Mouse (Mus musculus): ENCODE results near the gene Sptbn1.

Sptbn1 gene

DNA sequence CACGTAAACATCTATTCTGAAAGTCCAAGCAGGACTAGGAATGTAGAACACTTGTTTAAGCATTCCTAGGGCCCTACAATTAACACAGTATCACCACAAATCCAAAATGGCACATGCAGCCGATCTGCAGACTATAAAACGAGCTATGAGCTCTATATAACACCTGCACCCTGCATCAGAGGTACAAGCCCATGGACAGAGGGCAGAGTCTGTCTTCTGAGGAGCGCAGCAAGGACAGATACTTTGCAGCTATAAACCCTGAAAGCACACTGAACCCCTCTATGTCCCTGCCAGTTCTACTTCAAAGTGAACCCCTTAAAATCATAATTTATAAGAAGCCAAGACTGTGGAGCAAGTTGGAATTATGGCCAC lies 101.4 kb downstream of the Sptbn1 start:
- DNase-seq (ENCODE audit: low read depth): no peak

DNA sequence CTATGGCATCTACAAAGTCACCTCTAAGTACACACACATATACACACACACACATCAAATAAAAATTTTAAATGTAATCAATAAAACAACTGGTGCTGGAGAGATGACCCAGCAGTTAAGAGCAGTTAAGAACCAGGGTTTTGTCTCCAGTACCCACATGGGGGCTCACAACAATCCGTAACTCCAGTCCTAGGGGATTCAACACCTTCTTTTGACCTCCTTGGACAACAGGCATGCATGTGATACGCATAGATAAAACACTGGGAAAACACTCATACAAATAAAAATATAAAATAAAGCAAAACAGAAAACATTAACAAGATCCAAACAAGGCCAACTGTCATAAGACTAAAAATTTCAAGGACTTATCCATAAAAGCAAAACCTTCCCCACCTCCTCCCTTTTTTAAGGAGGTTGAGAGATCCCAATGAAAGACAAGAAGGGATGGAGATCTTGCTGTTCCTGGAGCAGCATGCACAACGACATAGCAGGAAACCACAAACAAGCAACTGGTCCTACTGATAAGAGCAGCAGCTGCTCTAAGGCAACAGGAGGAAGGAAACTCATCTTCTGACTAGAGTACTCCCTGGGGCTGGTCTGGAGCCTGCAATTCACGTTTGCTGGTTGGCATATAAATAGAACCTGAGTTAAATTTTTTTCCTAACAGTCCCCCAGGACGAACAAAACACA lies 102.0 kb downstream of the Sptbn1 start:
- peak; percentile 98 for DNase-seq (ENCODE audit: low read depth)

DNA sequence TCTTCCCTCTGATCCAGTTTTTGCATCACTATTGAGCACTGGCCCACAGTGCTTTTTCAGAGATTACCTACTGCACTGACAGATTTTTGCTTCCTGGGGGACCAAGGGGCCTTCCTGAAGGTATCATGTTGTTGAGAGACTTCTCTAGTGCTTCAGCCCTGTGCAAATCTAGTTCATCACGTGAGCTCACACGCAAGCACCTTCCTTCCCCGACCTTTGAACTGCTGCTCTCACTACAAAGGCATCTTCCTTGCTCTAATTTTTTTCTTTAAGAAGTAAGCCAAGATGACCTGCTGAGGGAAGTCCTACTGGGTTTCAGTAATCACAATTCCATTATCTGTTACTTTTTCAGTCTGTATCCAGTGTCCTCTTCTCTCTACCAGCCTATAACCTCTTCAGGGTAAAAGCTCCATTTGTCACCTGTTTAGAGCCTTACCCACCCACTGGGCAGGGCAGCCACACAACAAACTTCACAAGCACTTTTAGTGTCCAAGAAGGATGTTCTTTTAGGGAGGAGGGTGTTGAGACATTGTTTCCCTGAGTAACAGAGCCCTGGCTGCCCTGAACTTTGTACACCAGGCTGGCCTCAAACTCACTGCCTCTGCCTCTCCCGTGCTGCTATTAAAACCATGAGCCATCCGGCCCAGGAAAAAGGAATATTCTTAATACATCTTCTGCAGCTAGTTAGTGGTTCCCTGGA lies 103.3 kb downstream of the Sptbn1 start:
- DNase-seq (ENCODE audit: low read depth): no peak

DNA sequence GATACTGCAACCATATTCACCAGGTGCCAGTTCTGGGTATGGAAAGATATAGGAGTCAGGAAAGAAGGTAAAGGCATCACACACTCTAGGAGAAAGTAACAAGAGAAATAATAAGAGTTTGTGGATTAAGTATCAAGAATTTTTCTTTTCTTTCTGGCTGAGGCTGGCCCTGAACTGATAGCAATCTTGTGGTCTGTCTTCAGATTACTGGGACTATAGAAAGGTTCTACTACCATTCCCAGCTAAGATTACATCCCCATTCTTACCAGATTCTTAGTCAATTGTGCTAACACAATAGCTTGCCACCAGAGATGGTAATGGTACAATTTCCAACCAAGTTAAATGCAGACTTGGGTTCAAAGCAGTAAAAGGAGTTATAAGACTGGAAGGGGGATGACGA lies 104.1 kb downstream of the Sptbn1 start:
- DNase-seq (ENCODE audit: low read depth): peak; percentile 34

DNA sequence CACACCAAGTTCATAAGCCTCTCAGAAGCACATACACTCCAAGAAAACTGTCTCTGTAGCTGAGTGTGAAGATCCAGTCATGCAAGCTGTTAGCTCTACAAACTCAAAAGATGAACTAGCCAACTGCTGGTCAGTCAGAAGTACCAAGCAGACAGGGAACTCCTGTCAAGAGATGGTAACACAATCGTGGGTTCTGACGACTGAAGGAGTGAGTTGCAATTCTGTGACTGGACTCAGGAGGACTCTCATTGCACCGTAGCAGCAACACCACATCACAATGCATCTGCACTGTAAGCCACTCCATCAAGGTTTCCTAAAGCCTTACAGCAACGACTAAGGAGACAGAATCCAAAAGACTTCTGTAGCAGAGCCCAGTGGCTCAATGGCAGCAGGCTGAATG lies 104.9 kb downstream of the Sptbn1 start:
- peak; percentile 82 for DNase-seq (ENCODE audit: low read depth)

DNA sequence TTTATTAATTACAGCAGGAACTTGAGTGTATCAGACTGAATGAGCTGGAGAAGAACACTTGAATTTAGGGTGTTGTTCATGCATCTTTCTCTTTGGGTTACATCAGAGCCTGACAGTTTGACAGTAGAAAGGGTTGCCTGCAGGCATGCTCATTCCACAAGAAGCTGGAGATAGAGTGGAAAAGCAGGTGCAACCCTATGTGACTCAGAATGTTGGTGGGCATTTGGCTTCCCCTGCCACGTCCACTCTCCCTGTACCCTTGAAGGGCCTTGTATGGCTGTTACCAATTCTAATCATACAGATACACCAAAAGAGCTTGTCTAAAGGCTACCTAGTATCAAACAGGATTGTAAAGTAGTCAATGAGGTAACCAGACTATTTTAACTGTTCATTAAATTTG lies 106.2 kb downstream of the Sptbn1 start:
- DNase-seq (ENCODE audit: low read depth): no peak

DNA sequence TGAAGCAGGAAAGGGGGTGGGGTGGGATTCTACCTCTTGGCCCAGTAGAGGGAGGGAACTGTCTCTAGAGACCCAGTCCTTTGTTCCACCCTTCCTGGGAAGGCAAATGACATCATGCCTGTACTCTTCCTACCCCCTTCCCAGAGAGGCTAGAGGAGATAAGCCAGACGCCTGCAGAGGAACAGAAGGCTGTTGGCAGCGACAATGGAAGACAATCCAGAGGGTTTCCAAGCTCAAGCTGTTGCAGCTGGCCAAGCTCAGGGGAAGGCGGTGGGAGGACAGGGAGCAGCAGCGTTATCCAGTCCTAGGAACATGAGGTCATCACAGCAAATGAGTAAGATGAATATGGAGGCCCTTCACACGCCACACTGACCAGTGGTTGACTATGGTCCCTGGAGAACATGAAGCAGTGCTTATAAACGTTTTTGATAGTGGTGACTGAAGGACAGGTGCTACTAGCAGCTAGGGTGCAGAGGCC lies 106.8 kb downstream of the Sptbn1 start:
- DNase-seq (ENCODE audit: low read depth): no peak

DNA sequence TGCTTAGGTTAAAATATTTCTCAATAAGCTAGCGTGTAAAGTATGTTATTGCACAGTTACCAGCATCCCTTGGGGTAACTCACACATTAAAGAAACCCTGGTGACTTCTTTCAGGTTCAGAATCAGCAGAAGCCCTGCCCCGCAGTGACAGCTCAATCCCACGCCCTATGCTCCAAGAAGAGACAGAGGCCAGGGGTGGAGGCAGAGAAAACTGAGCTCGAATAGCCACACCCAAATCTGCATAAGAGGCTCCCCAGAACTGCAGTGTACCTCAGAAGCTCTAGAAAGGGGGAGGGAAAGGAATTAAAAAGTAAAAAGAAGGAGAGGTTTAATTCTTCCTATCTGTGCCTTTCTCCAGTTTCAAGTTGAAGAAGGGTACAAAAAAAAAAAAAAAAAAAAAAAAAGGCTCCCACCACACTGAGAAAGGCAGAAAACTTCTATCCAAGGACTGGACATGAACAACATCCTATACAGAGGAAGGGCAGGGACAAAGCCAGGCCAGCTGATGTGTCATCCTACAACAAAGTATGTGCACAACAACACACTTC lies 107.3 kb downstream of the Sptbn1 start:
- no peak for DNase-seq (ENCODE audit: low read depth)

DNA sequence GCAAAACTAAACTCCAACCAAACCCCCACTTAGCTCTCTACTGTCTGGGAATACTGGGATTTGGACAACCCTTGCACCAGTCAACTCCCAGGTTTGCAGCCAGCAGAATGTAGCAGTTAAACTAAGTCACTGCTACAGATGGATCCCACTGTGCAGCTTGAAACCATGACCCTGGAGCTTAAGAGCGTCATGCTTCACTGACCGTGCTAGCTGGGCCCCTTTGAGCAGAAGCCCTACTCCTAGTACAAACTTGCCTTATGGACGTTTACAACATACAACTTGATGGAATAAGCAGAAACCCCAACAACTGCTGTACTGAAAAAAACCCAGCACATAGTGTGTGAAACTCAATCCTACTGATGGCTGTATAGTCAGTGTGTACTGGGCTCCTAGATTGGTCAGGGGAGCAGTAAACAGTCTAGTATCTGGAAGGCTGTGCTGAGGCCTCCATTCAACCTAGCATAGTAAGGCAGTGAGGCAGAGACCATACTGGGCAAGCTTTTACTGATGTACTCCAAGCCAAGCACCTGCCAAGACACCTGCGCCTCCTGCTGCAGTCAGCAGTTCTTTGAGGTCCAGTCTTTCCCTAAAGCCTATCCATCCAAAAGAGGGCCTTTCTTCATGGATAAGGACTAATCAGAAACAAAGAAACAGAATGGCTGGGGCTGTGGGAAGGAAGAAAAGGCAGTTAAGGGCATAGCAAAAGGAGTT lies 108.3 kb downstream of the Sptbn1 start:
- no peak for DNase-seq (ENCODE audit: low read depth)

DNA sequence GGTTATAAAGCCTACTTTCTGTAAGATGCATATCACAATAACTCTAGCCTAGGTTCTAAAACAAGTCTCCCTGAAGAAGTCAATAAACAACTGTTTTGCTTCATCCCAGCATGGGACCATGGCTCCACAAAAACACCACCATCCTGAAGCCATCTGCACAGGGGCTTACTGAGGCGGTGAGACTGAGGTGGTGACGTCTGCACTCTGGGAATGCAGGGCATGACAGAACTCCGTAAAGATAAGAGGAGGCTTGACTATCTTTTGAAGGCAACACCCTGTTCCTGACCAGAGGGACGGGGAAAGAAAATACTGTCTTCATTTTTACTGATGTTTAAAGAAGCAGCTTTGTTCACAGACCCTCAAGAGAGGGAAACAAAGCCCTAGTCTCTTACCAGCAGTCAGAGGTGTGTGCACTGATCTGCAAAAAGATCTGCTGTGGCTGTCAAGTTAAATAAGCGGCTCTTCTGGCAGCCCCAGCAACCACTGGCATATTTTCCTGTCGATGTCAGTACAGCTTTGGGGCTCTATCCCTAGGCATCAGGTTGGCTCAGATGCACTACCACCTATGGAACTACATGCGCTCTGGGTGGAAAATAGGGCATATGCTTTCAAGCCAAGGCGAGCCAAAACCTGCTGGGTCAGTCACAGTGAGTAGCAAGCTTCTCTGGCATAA lies 109.8 kb downstream of the Sptbn1 start:
- no peak for DNase-seq (ENCODE audit: low read depth)

DNA sequence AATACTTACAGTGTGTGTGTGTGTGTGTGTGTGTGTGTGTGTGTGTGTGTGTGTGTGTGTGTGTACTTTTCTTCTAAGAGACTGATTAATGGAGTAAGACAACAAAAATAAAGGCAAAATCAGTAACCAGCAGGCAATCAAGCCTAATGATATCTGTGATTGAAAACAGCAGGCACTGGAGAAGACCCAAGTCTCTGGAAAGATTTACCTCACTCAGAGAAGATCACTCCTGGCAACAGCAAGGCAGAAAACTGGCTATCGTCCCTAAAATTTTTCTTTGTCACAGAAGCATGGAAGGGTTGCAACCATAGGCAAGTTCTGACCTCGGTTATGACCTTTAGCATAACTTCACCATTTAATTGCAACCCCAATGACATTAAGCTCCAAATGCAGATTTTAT lies 112.1 kb downstream of the Sptbn1 start:
- DNase-seq (ENCODE audit: low read depth): no peak

DNA sequence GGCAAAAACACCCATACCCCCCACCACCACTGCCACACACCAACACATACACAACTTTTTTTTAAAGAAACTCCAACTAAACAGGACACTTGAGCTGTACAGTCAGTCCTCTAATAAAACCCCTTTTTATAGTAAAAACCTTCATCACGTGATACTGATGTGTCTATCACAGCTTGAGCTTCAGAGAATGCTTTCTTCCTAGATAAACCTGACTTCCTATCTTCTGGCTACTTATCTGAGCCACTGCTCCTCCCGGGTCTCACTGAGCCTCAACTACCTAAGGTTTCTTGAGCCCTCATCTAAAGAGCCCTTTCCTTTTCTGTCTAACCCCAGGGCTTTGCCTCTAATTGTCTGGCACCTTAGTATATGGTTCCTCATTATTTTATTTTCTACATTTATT lies 113.0 kb downstream of the Sptbn1 start:
- DNase-seq (ENCODE audit: low read depth): no peak

DNA sequence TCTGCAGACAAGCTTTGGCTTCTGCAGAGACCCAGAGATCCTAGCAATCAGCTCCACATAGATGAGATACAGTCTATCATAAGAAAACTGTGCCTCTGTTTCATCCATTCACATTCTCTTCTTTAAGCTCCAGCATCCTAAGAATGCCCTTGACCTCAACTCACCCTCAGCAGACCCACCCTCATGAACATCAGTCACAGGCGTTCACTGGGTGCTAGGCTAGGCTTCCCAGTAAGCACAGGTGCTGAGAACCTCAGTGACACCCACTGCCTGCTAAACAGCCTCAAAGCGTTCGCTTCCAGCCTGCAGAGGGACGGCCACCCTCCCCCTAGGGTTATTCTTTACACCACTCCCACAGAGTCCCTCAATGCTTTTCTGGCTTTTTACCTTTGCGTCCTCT lies 119.1 kb downstream of the Sptbn1 start:
- DNase-seq (ENCODE audit: low read depth): no peak

DNA sequence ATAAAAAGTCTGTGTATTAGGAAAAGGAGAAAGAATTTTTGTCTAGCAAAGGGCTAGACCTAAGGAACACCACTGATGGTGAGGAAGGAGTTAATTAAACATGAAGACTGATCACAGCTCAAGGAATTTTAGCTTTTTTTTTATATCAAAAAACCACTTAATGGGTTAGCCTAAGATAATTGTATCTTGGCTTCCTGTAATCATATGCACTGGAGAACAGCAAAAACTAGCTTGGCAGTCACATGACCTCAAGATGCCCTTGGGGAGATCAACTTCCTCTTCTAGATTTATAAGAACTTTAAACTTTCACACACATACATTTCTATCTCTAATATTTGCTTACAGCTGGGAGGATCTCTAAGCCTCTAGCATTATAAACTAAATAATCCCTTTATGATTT lies 119.6 kb downstream of the Sptbn1 start:
- peak; percentile 54 for DNase-seq (ENCODE audit: low read depth)

DNA sequence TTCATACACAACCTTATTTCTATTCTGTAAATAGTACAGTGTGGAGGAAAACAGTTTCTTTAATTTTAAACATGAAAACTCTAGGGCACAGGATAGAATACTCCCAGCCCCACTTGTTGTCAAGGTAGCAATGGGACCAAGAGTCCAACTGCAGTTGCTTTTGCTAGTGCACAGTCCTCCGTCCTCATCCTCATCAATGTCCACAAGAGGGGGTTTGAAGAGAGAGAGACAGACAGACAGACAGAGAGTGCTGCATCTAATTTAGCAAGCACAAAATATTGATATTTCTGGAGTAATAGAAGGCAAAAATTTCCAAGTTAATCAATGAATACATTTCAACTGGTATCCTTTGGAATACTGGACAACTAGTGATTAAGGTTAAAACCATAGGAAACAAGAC lies 120.1 kb downstream of the Sptbn1 start:
- no peak for DNase-seq (ENCODE audit: low read depth)

DNA sequence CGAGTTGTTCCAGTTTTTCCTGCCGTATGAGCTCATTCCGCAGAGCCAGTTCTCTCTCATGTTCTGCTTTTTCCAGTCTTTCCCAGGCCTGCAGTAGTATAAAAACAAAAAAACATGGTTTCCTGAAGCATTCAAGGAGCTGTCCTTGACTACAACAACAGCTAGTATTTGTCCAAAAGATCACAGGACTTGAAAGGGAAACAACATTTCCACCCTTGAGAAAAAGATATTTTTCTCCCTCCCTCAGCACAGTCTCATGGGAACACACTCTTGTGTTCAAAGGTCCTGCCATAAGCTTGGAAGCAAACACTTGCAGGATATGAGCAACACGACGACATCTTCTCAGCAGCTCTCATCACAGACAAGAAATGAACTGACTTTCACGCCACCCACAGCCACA lies 124.9 kb downstream of the Sptbn1 start:
- no peak for DNase-seq (ENCODE audit: low read depth)

DNA sequence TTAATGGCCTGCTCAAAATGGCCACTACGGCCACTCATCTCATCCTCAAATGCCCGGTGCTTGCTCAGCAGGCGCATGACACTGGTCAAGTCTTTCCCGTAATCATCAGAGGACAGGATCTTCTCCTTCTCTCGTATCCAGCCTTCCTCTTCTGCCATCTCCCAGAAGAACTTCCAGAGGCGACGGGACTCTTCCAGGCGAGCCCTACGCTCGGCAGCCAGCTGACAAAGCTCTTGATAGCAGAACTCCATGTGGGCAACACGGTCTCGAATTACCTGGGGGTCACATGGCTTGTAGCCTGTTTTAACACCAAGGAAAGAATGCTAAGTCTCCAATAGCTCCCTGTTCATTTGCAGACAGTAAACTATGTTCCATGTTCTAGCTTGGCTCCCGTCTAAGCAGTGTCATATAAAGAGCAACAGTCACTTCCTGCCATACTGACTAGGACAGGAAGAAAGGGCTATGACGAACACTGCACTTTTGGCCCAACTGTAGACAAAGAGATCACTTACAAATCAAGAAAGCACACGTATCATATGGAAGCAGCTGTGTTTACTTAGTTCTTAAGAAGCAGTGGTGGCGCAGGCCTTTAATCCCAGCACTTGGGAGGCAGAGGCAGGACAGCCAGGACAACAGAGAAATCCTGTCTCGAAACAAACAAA lies 128.7 kb downstream of the Sptbn1 start:
- DNase-seq (ENCODE audit: low read depth): peak; percentile 86

DNA sequence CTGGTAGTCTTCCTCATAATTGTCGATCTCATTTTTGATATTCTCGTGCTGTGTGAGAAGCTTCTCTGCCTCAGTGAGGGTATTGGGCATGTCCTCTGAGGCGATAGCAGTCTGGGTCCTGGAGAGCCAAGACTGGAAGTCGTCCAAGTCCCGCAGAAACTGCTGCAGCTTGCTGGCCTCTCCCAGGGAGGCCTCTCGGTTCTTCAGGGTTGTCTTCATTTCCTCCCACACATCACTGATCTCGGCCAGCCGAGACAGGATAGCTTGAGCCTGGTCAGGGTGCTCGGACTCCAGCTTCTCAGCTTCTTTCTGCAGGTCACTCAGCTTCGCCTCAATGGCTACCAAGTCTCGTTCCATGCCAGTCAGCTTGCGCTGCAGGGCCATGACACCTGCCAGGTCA lies 130.9 kb downstream of the Sptbn1 start:
- DNase-seq (ENCODE audit: low read depth): no peak

DNA sequence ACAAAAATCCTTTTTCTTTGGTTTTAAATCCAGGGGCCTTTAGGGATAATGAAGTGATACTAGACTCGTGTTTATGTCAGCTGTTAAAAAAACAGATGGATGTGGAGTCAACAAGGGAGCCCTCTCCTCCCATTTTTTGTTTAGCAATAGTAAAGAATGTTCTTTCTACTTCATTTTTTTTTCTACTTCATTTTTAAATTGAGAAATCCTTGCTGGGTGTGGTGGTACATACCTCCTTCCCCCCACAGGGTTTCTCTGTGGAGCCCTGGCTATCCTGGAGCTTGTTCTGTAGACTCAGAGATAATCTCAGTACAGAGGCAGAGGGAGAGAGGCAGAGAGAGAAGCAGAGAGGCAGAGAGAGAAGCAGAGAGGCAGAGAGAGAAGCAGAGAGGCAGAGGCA lies 133.9 kb downstream of the Sptbn1 start:
- no peak for DNase-seq (ENCODE audit: low read depth)

DNA sequence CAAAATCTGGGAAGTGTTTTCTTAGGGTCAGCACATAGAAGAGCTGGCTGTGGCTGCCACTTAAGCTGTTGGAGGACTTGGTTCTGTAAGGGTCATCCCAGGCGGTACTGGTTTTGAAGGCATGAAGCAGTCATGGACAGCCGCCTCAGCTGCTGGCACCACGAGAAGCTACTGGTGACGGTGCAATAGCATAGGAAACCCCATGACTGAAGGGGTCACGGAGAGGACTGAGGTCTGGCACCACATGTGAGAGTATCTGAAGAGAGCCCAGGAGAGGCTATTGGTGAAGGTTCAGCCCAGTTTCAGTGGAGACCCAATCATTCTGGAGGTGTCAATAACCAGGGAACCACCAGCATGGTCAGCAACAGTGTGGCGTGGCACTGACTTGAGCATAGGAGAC lies 135.4 kb downstream of the Sptbn1 start:
- no peak for DNase-seq (ENCODE audit: low read depth)

DNA sequence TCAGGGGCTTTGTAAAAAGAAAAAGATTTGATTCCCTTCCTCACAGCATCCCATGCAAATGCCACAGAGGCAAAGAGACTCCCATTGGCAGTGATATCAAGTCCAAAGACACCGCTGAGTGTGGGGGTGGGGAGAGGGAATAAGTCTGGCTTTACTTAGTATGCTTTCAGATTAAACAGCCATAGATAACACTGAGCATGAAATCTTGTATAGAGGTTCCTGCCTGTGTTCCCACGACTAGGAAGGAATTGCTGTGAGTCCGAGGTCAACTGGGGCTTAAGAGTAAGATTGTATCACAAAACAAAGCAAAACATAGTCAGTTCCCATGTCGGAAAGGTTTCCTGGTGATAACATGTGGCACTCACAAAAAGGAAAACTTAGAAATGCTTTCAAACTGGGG lies 136.3 kb downstream of the Sptbn1 start:
- no peak for DNase-seq (ENCODE audit: low read depth)

DNA sequence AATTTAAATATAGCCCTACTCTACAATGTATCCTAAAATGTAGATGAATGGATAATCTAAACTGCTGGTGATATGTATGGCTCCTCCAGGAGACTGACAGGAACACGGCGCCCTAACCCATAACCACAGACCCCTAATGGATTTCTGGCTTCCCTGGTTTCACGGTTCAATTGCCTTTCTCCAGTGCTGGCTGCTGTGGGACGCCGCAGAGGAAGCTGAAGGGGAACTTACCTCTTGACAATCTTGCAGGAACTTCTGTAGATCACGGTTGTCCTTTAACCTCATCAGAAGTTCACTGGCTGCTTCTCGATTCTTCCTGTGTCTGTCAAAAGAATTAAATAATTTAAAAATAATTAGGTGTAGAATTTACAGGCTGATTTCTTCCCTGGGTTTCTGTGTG lies 138.6 kb downstream of the Sptbn1 start:
- no peak for DNase-seq (ENCODE audit: low read depth)
